Mouse (Mus musculus) lung, postnatal 10 days (tissue): ENCODE measurements around the gene F2rl2.
A peak's percentile ranks its signal among the peaks of the same experiment; 100 is the strongest.

Experiments
- DNase-seq: peaks from one replicate; pipeline ENCODE4 v3.0.0; 2021

F2rl2 gene

GRCm38 (mm10) chr13:95696654-95697163 lies at the start of gene F2rl2:
F2rl2 (plus strand) TSS chr13:95696853.
- DNase-seq, result peak; percentile 25

GRCm38 (mm10) chr13:95647248-95647647 lies 49.4 kb upstream of the F2rl2 start:
- DNase-seq, result no peak

GRCm38 (mm10) chr13:95649941-95650340 lies 46.7 kb upstream of the F2rl2 start:
- DNase-seq, result no peak

GRCm38 (mm10) chr13:95651870-95652668 lies 44.6 kb upstream of the F2rl2 start:
- DNase-seq, result peak; percentile 25

- no peak for DNase-seq
These were observed 43.0 kb upstream of the F2rl2 start for GRCm38 (mm10) chr13:95653696-95654095.

- peak; percentile 60 for DNase-seq
These were observed 41.4 kb upstream of the F2rl2 start for GRCm38 (mm10) chr13:95655284-95655683.

- DNase-seq, result no peak
These were observed 39.5 kb upstream of the F2rl2 start for GRCm38 (mm10) chr13:95657171-95657570.

GRCm38 (mm10) chr13:95659432-95659831 lies 37.2 kb upstream of the F2rl2 start:
- no peak for DNase-seq

- no peak for DNase-seq
These were observed 32.8 kb upstream of the F2rl2 start for GRCm38 (mm10) chr13:95663834-95664233.

- DNase-seq, result no peak
These were observed 30.9 kb upstream of the F2rl2 start for GRCm38 (mm10) chr13:95665644-95666356.

- DNase-seq, result peak; percentile 43
These were observed 29.4 kb upstream of the F2rl2 start for GRCm38 (mm10) chr13:95667260-95667659.

GRCm38 (mm10) chr13:95670534-95670933 lies 26.1 kb upstream of the F2rl2 start:
- no peak for DNase-seq

- DNase-seq, result no peak
These were observed 25.4 kb upstream of the F2rl2 start for GRCm38 (mm10) chr13:95671108-95671897.

GRCm38 (mm10) chr13:95672372-95672771 lies 24.3 kb upstream of the F2rl2 start:
- DNase-seq, result no peak

- DNase-seq, result no peak
These were observed 17.6 kb upstream of the F2rl2 start for GRCm38 (mm10) chr13:95679078-95679477.

GRCm38 (mm10) chr13:95679491-95679941 lies 17.1 kb upstream of the F2rl2 start:
- DNase-seq, result no peak

GRCm38 (mm10) chr13:95684656-95685244 lies 11.9 kb upstream of the F2rl2 start:
- DNase-seq, result no peak

- DNase-seq, result no peak
These were observed 10.9 kb upstream of the F2rl2 start for GRCm38 (mm10) chr13:95685736-95686135.

GRCm38 (mm10) chr13:95688576-95688975 lies 8.1 kb upstream of the F2rl2 start:
- DNase-seq, result no peak

GRCm38 (mm10) chr13:95692201-95692600 lies 4.5 kb upstream of the F2rl2 start:
- no peak for DNase-seq

GRCm38 (mm10) chr13:95696120-95696653 lies 466 bp upstream of the F2rl2 start:
- no peak for DNase-seq

- DNase-seq, result no peak
These were observed 1.2 kb downstream of the F2rl2 start for GRCm38 (mm10) chr13:95697874-95698273.
